Mouse (Mus musculus) urinary bladder, adult 2 months (tissue): Measurements from ENCODE around the gene Tmem63c. TPM values are rescaled to one million over a fixed set of nuclear protein-coding genes. Genes with fewer than 3 reads are reported as not detected.

Experiments used
- DNase-seq: peaks from one replicate; pipeline ENCODE4 v3.0.0; 2022; ENCODE audit warnings: low spot score
- polyA plus RNA-seq: library from polyadenylated mRNA; depleted of rRNA; stranded (reverse); fragments of >200 nt; gene quantifications from 2 replicates; pipeline ENCODE4 v1.2.3, GENCODE M21; 2012

Gene Tmem63c
- polyA plus RNA-seq, 1 experiment = 0.19 TPM

GRCm38 (mm10) chr12:87054873-87055272 is 33.7 kb downstream of the Tmem63c start:
- no peak for DNase-seq

GRCm38 (mm10) chr12:87057066-87057465 is 35.9 kb downstream of the Tmem63c start:
- no peak for DNase-seq

- DNase-seq = no peak
Observed at GRCm38 (mm10) chr12:87065446-87065845, 44.3 kb downstream of the Tmem63c start.

GRCm38 (mm10) chr12:87066429-87066828 is 45.3 kb downstream of the Tmem63c start:
- DNase-seq = no peak

- no peak for DNase-seq
Observed at GRCm38 (mm10) chr12:87070520-87070919, 49.4 kb downstream of the Tmem63c start.

GRCm38 (mm10) chr12:87076610-87077009 is 55.5 kb downstream of the Tmem63c start:
- no peak for DNase-seq

- DNase-seq = no peak
Observed at GRCm38 (mm10) chr12:87082797-87083196, 61.7 kb downstream of the Tmem63c start.

- no peak for DNase-seq
Observed at GRCm38 (mm10) chr12:87087236-87087635, 66.1 kb downstream of the Tmem63c start.

- no peak for DNase-seq
Observed at GRCm38 (mm10) chr12:87088331-87088730, 67.2 kb downstream of the Tmem63c start.

GRCm38 (mm10) chr12:87089255-87089654 is 68.1 kb downstream of the Tmem63c start:
- no peak for DNase-seq

GRCm38 (mm10) chr12:87089701-87090100 is 68.6 kb downstream of the Tmem63c start:
- no peak for DNase-seq

- DNase-seq = no peak
Observed at GRCm38 (mm10) chr12:87091916-87092315, 70.8 kb downstream of the Tmem63c start.

GRCm38 (mm10) chr12:87093249-87093648 is 72.1 kb downstream of the Tmem63c start:
- no peak for DNase-seq

GRCm38 (mm10) chr12:87093671-87094070 is 72.5 kb downstream of the Tmem63c start:
- no peak for DNase-seq

- no peak for DNase-seq
Observed at GRCm38 (mm10) chr12:87100331-87100730, 79.2 kb downstream of the Tmem63c start.

GRCm38 (mm10) chr12:87102165-87102631 is 81.1 kb downstream of the Tmem63c start, which contains the start of gene Ngb:
Ngb (minus strand) TSS chr12:87102539.
- no peak for DNase-seq

- no peak for DNase-seq
Observed at GRCm38 (mm10) chr12:87103471-87103870, 82.3 kb downstream of the Tmem63c start.

GRCm38 (mm10) chr12:87104796-87105195 is 83.7 kb downstream of the Tmem63c start:
- DNase-seq = no peak

- no peak for DNase-seq
Observed at GRCm38 (mm10) chr12:87107357-87107977, 86.3 kb downstream of the Tmem63c start.

- DNase-seq = no peak
Observed at GRCm38 (mm10) chr12:87121918-87122589, 100.9 kb downstream of the Tmem63c start.

GRCm38 (mm10) chr12:87127256-87127655 is 106.1 kb downstream of the Tmem63c start:
- no peak for DNase-seq

- no peak for DNase-seq
Observed at GRCm38 (mm10) chr12:87130224-87130623, 109.1 kb downstream of the Tmem63c start.

GRCm38 (mm10) chr12:87131181-87131580 is 110.0 kb downstream of the Tmem63c start:
- DNase-seq = no peak
